Mouse (Mus musculus) mouse embryonic stem cell (cell line): Measurements from ENCODE around the gene Picalm.

ENCODE experiments used
- in situ Hi-C, 2 experiments: fragments of 300-500 bp; cut with MboI; formaldehyde crosslinking; loops; 1 replicate in 1 of 2; 3 replicates in 1 of 2; pipeline ENCODE4 v1.14.3; 2019 to 2020; ENCODE audit warnings: low sequenced_read_pairs in 2 of 2, low pct_unique_long_range_greater_than_20kb in 1 of 2, mixed read lengths in 1 of 2; ENCODE audit not compliant: unreplicated experiment in 1 of 2

Picalm gene

DNA sequence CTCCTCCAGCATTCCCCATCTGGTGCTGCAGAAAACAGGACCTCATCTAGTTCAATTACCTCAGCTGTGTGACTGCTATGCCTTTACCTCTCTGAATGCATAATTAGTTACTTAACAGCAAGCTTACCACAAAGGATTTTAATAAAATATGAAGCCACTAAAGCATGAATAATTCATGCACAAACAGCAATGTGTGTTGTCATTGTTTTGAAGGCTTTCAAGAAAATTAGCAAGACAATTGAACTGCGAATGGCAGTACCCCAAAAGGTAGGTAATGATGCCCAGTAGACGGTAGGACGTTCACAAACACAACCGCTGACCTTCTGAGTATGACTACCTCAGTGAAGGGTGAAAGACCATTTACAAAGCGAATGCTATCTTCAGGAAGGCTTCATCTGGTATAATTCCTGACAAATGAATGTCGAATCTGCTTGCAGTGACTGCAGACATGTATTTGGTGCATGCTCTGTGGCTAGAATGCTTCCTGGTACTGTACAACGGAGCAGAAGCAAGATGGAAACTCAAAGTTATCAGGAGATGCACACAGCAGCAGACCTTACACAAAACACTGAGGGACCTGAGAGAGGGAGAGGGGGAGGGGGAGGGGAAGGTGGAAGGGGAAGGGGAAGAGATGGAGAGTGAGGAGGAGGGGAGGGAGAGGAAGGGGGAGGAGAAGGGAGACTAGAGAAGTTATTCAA lies 132.0 kb downstream of the Picalm start:
- in situ Hi-C loops: no loop called here
